Mouse (Mus musculus): ENCODE measurements around the gene Gtf2h1. TPM values are rescaled to one million over a fixed set of nuclear protein-coding genes. Genes with fewer than 3 reads are reported as not detected.

The Gtf2h1 gene
- polyA plus RNA-seq, 1 experiment, result 5.9 TPM

DNA sequence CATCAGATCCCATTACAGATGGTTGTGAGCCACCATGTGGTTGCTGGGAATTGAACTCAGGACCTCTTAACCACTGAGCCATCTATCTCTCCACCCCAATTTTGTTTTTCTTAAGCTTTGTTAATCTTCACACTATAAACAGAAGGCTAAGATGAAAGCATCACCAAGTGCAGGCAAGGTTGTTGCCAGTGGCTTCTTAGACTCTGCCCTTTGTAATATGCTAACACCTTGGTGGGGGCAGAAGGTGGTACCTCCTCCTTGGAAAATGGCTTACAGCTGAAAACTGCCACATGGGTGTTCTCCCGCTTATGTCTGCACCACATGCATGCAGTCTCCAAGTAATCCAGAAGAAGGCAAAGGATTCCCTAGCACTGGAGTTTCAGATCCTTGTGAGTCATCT lies 56.8 kb downstream of the Gtf2h1 start:
- 80% methylated on average over 1 of the region's 1 CpGs for WGBS
- Histone ChIP-seq H3K27me3 (ENCODE audit: control insufficient read depth, insufficient read depth, low read length) (no peaks in the 10 kb centered on the region), H3K4me3 (ENCODE audit: low read depth, low read length) (no peak overlapping the region), H3K4me1 (ENCODE audit: control insufficient read depth, insufficient read depth, insufficient read length, low read length) (0 out of 2 replicates have a peak, but pooled peaks cover 4% of the 10 kb centered on the region), H3K36me3 (ENCODE audit: control insufficient read depth, insufficient read depth, low read length) (peaks cover 76% of the 10 kb centered on the region), H3K27ac (ENCODE audit: insufficient read depth, low read depth, low read length) (no peak overlapping the region)
- TF ChIP-seq POLR2A (IDR thresholded peaks at IDR 0.05; ENCODE audit: low read depth, low read length) (no peak), CTCF (IDR thresholded peaks at IDR 0.05; ENCODE audit: extremely low read depth, insufficient read length, insufficient replicate concordance, low read depth, low read length) (no peak)

DNA sequence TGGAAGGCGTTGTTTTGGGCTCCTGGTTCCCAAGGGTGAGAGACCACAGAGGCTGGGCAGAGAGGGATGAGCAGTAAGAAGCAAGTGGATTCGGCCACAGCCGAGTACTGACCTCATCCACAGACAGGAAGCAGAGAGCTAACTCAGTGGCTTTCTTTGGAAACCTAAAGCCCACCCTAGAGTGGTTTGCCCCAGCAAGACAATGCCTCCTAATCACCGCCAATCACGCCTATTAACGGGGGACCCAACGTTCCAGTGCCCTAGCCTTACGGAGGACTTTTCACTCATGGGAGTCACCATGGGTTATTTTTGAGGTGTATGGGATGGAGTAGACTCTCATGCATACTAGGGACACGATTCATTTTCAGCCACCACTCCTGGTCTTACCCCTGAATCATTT lies 57.5 kb downstream of the Gtf2h1 start:
- no peak overlapping the region for H3K27ac ChIP-seq (ENCODE audit: insufficient read depth, low read depth, low read length)
- no peaks in the 10 kb centered on the region for H3K27me3 ChIP-seq (ENCODE audit: control insufficient read depth, insufficient read depth, low read length)
- H3K36me3 ChIP-seq (ENCODE audit: control insufficient read depth, insufficient read depth, low read length), result peaks cover 72% of the 10 kb centered on the region
- TF ChIP-seq POLR2A (IDR thresholded peaks at IDR 0.05; ENCODE audit: low read depth, low read length), result no peak
- no peak for TF ChIP-seq CTCF (IDR thresholded peaks at IDR 0.05; ENCODE audit: extremely low read depth, insufficient read length, insufficient replicate concordance, low read depth, low read length)
- no peak overlapping the region for H3K4me3 ChIP-seq (ENCODE audit: low read depth, low read length)
- 91% methylated on average over 9 of the region's 9 CpGs for WGBS
- 0 out of 2 replicates have a peak, but pooled peaks cover 4% of the 10 kb centered on the region for H3K4me1 ChIP-seq (ENCODE audit: control insufficient read depth, insufficient read depth, insufficient read length, low read length)

GRCm38 (mm10) chr7:46855866-46856560 lies 60.1 kb downstream of the Gtf2h1 start:
- 74% methylated on average over 7 of the region's 7 CpGs for WGBS
- Histone ChIP-seq H3K36me3 (ENCODE audit: control insufficient read depth, insufficient read depth, low read length) (peaks cover 50% of the 10 kb centered on the region), H3K4me1 (ENCODE audit: control insufficient read depth, insufficient read depth, insufficient read length, low read length) (no peaks in the 10 kb centered on the region), H3K27ac (ENCODE audit: insufficient read depth, low read depth, low read length) (no peak overlapping the region), H3K27me3 (ENCODE audit: control insufficient read depth, insufficient read depth, low read length) (no peaks in the 10 kb centered on the region), H3K4me3 (ENCODE audit: low read depth, low read length) (no peak overlapping the region)
- TF ChIP-seq POLR2A (IDR thresholded peaks at IDR 0.05; ENCODE audit: low read depth, low read length) (no peak), CTCF (IDR thresholded peaks at IDR 0.05; ENCODE audit: extremely low read depth, insufficient read length, insufficient replicate concordance, low read depth, low read length) (no peak)

DNA sequence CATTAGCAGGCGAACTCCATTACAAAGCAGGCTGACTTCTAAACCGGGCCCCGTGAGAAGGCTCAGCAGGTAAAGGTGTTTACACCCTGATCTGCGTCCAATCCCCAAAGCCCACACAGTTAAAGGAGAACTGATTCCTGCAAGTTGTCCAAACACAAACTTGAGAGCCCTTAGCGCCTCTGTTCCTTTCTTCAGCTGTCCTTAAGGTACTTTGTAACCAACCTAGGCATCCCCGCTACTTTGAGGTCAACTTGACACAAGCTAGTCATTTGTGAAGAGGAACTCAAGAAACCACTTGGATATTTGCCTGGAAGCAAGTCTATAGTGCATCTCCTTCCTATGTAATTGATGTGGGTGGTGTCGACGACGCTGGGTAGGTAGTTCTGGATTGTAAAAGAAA lies 61.5 kb downstream of the Gtf2h1 start:
- WGBS, result 65% methylated on average over 9 of the region's 9 CpGs
- Histone ChIP-seq H3K27ac (ENCODE audit: insufficient read depth, low read depth, low read length) (no peak overlapping the region), H3K27me3 (ENCODE audit: control insufficient read depth, insufficient read depth, low read length) (no peaks in the 10 kb centered on the region), H3K4me3 (ENCODE audit: low read depth, low read length) (no peak overlapping the region), H3K36me3 (ENCODE audit: control insufficient read depth, insufficient read depth, low read length) (peaks cover 37% of the 10 kb centered on the region), H3K4me1 (ENCODE audit: control insufficient read depth, insufficient read depth, insufficient read length, low read length) (no peaks in the 10 kb centered on the region)
- no peak for TF ChIP-seq CTCF (IDR thresholded peaks at IDR 0.05; ENCODE audit: extremely low read depth, insufficient read length, insufficient replicate concordance, low read depth, low read length)

GRCm38 (mm10) chr7:46859031-46859430 lies 63.1 kb downstream of the Gtf2h1 start:
- 63% methylated on average over 6 of the region's 6 CpGs for WGBS
- H3K27me3 ChIP-seq (ENCODE audit: control insufficient read depth, insufficient read depth, low read length), result no peaks in the 10 kb centered on the region
- TF ChIP-seq POLR2A (IDR thresholded peaks at IDR 0.05; ENCODE audit: low read depth, low read length), result no peak
- no peak for TF ChIP-seq CTCF (IDR thresholded peaks at IDR 0.05; ENCODE audit: extremely low read depth, insufficient read length, insufficient replicate concordance, low read depth, low read length)
- no peak overlapping the region for H3K27ac ChIP-seq (ENCODE audit: insufficient read depth, low read depth, low read length)
- peaks cover 21% of the 10 kb centered on the region for H3K36me3 ChIP-seq (ENCODE audit: control insufficient read depth, insufficient read depth, low read length)
- H3K4me3 ChIP-seq (ENCODE audit: low read depth, low read length), result no peak overlapping the region
- H3K4me1 ChIP-seq (ENCODE audit: control insufficient read depth, insufficient read depth, insufficient read length, low read length), result no peaks in the 10 kb centered on the region

- Histone ChIP-seq H3K27me3 (ENCODE audit: control insufficient read depth, insufficient read depth, low read length) (no peaks in the 10 kb centered on the region), H3K27ac (ENCODE audit: insufficient read depth, low read depth, low read length) (no peak within 1 kb of the TSS), H3K4me1 (ENCODE audit: control insufficient read depth, insufficient read depth, insufficient read length, low read length) (no peaks in the 10 kb centered on the region), H3K4me3 (ENCODE audit: low read depth, low read length) (no peak within 1 kb of the TSS), H3K36me3 (ENCODE audit: control insufficient read depth, insufficient read depth, low read length) (peaks cover 3% of the 10 kb centered on the region)
- TF ChIP-seq POLR2A (IDR thresholded peaks at IDR 0.05; ENCODE audit: low read depth, low read length) (no peak), CTCF (IDR thresholded peaks at IDR 0.05; ENCODE audit: extremely low read depth, insufficient read length, insufficient replicate concordance, low read depth, low read length) (no peak)
- 37% methylated on average over 10 of the region's 10 CpGs for WGBS
Measured at GRCm38 (mm10) chr7:46860996-46861395, 65.1 kb downstream of the Gtf2h1 start, which contains the start of gene Ldhc. TSS of gene Ldhc (plus strand) at chr7:46861203.

DNA sequence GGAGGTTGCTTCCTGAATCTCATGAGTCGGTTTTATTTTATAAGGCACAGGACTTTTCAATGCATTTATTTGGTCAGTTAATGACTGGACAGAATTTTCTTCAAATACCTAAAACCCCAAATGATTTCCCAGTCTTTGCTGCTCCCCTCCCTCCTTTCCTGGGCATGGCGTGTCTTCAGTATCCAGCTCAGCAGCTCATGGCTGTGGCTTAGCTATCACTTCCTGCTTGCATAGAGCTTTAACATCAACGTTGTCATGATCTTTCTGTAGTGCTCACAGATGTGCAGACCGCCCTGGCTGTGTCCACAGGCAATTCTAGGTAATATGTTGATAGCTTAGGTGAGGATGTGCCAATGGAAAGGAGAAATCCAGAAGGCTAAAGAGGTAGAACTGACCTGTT lies 76.1 kb downstream of the Gtf2h1 start:
- no peak overlapping the region for H3K27ac ChIP-seq (ENCODE audit: insufficient read depth, low read depth, low read length)
- peaks cover 7% of the 10 kb centered on the region; the same call in 1 of the 2 replicates for H3K4me1 ChIP-seq (ENCODE audit: control insufficient read depth, insufficient read depth, insufficient read length, low read length)
- 64% methylated on average over 4 of the region's 4 CpGs for WGBS
- no peak overlapping the region for H3K4me3 ChIP-seq (ENCODE audit: low read depth, low read length)
- no peaks in the 10 kb centered on the region for H3K27me3 ChIP-seq (ENCODE audit: control insufficient read depth, insufficient read depth, low read length)
- no peaks in the 10 kb centered on the region for H3K36me3 ChIP-seq (ENCODE audit: control insufficient read depth, insufficient read depth, low read length)
- TF ChIP-seq POLR2A (IDR thresholded peaks at IDR 0.05; ENCODE audit: low read depth, low read length) (no peak), CTCF (IDR thresholded peaks at IDR 0.05; ENCODE audit: extremely low read depth, insufficient read length, insufficient replicate concordance, low read depth, low read length) (no peak)

Other genes starting within 250 kb of the Gtf2h1 start
- gene Sergef, start 156.3 kb upstream of the Gtf2h1 start, polyA plus RNA-seq (2012; rRNA removed), result 6.2 and 7.5 TPM in 2 replicates
- 1.6 and 2.2 TPM in 2 replicates for gene Tph1, start 123.6 kb upstream of the Gtf2h1 start, polyA plus RNA-seq (2012; rRNA removed)
- gene Saal1, start 85.4 kb upstream of the Gtf2h1 start, polyA plus RNA-seq (2012; rRNA removed), result 2.1 and 3.5 TPM in 2 replicates
- 0.44 and 4.0 TPM in 2 replicates for gene Saa3, start 80.4 kb upstream of the Gtf2h1 start, polyA plus RNA-seq (2012; rRNA removed)
- not detected in 2 replicates for gene Saa4, start 63.5 kb upstream of the Gtf2h1 start, polyA plus RNA-seq (2012; rRNA removed)
- gene Saa1, start 53.1 kb upstream of the Gtf2h1 start, polyA plus RNA-seq (2012; rRNA removed), result 0.56 TPM in 1 of 2 replicates, not detected in the other
- not detected in 2 replicates for gene Saa2, start 44.3 kb upstream of the Gtf2h1 start, polyA plus RNA-seq (2012; rRNA removed)
- gene Hps5, start within 50 bp of the Gtf2h1 start, polyA plus RNA-seq (2012; rRNA removed), result 14.4 and 22.7 TPM in 2 replicates
- 766 and 1,649 TPM in 2 replicates for gene Ldha, start 45.4 kb downstream of the Gtf2h1 start, polyA plus RNA-seq (2012; rRNA removed)
- not detected in 2 replicates for gene Ldhc, start 65.1 kb downstream of the Gtf2h1 start, polyA plus RNA-seq (2012; rRNA removed)
- gene Tsg101, start 123.9 kb downstream of the Gtf2h1 start, polyA plus RNA-seq (2012; rRNA removed), result 55.5 and 103 TPM in 2 replicates
- gene Uevld, start 162.4 kb downstream of the Gtf2h1 start, polyA plus RNA-seq (2012; rRNA removed), result 0.58 and 0.95 TPM in 2 replicates
- gene Gm9999, start 187.5 kb downstream of the Gtf2h1 start, polyA plus RNA-seq (2012; rRNA removed), result not detected in 2 replicates
- 2.2 and 3.6 TPM in 2 replicates for gene Spty2d1, start 212.3 kb downstream of the Gtf2h1 start, polyA plus RNA-seq (2012; rRNA removed)